Mouse (Mus musculus) liver, postnatal 0 days (tissue): ENCODE data around the gene Kcne1. TPM values are rescaled to one million over a fixed set of nuclear protein-coding genes. Genes with fewer than 3 reads are reported as not detected.

Experiments
- ATAC-seq: fragments of 200-750 bp; cut with Nextera tagmentation; 2 replicates; pipeline ENCODE4 v1.8.0; 2017; ENCODE audit warnings: mild to moderate bottlenecking, moderate library complexity
- DNase-seq: peaks from one replicate; pipeline ENCODE4 v3.0.0-alpha.2; 2016
- H3K27ac ChIP-seq: fragments of 300-500 bp; sonication (generic); 2 replicates; pipeline ENCODE4 v1.5.1; 2014; ENCODE audit warnings: antibody characterized with exemption, moderate library complexity, mild to moderate bottlenecking, low read depth
- H3K27me3 ChIP-seq: fragments of 300-500 bp; sonication (generic); 2 replicates; pipeline ENCODE4 v1.6.1; 2014; ENCODE audit warnings: low read length, control low read depth, mixed read lengths; ENCODE audit not compliant: insufficient read depth
- H3K36me3 ChIP-seq: fragments of 300-500 bp; sonication (generic); replicated peaks from 2 replicates; pipeline ENCODE4 v1.6.1; 2014; ENCODE audit warnings: mild to moderate bottlenecking, control low read depth, low read length, moderate library complexity, mixed read lengths; ENCODE audit not compliant: insufficient read depth
- H3K4me1 ChIP-seq: fragments of 300-500 bp; sonication (generic); 2 replicates; pipeline ENCODE4 v1.6.1; 2014; ENCODE audit warnings: antibody characterized with exemption, mild to moderate bottlenecking, control low read depth; ENCODE audit not compliant: insufficient read depth
- H3K4me2 ChIP-seq: fragments of 300-500 bp; sonication (generic); 2 replicates; pipeline ENCODE4 v1.6.1; 2014; ENCODE audit warnings: low read depth, mild to moderate bottlenecking, low read length, moderate library complexity, mixed read lengths
- H3K4me3 ChIP-seq: fragments of 300-500 bp; sonication (generic); 2 replicates; pipeline ENCODE4 v1.5.1; 2014; ENCODE audit warnings: low read depth, low read length
- H3K9ac ChIP-seq: fragments of 300-500 bp; sonication (generic); replicated peaks from 2 replicates; pipeline ENCODE4 v1.6.1; 2014; ENCODE audit warnings: mild to moderate bottlenecking, moderate library complexity
- H3K9me3 ChIP-seq: fragments of 300-500 bp; sonication (generic); 2 replicates; pipeline ENCODE4 v1.6.1; 2016; ENCODE audit warnings: mild to moderate bottlenecking, control low read depth, low read length, mixed read lengths
- CTCF ChIP-seq: sonication (generic); IDR thresholded peaks from 2 replicates; pipeline ENCODE4 v1.5.1; 2016; ENCODE audit warnings: antibody characterized with exemption, low read depth
- EP300 ChIP-seq: IDR thresholded peaks from 2 replicates; pipeline ENCODE4 v1.6.1; 2016; ENCODE audit warnings: antibody characterized with exemption, low read depth, mild to moderate bottlenecking
- WGBS: fragments of 180-500 bp; shearing (Covaris S2); extraction: QIAGEN DNeasy Blood & Tissue Kit; methylation state at CpG from one replicate; pipeline ENCODE4 v1.1.7; 2014; ENCODE audit not compliant: insufficient replicate concordance; 5-methylcytosine and 5-hydroxymethylcytosine counted together
- polyA plus RNA-seq: library from polyadenylated mRNA; unstranded; fragments of >200 nt; fragmentation: Nextera tagmentation; extraction: Ambion mirVana; gene quantifications from 2 replicates; pipeline ENCODE4 v1.2.1, GENCODE M21; 2015

The Kcne1 gene
- polyA plus RNA-seq, 1 experiment from 2014 or later: not detected

DNA sequence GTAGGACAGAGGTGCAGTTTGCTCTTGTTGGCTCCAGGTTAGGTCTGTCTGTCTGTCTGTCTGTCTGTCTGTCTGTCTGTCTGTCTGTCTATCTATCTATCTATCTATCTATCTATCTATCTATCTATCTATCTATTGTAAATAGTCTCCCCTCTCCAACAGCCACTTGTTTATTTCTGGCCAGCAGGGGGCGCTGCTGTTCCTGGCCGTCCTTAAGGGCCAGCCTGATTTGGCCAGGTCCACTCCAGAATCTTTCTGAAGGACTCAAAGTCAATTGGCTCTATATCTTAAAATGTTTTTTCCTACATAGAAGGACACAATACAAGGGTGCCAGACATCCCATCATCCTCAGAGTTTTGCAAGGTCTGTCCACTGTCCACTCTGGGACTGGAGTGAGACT lies 25.8 kb upstream of the Kcne1 start:
- no peak overlapping the region for H3K4me3 ChIP-seq
- H3K27me3 ChIP-seq: no peaks in the 10 kb centered on the region
- no peak for ATAC-seq
- TF ChIP-seq EP300 (no peak), CTCF (peak; percentile 85)
- H3K9me3 ChIP-seq: no peaks in the 10 kb centered on the region
- WGBS: 2% methylated on average over 2 of the region's 2 CpGs
- H3K27ac ChIP-seq: no peak overlapping the region
- no peaks in the 10 kb centered on the region for H3K4me1 ChIP-seq
- no peaks in the 10 kb centered on the region for H3K36me3 ChIP-seq
- peak; percentile 81 for DNase-seq
- H3K4me2 ChIP-seq: no peak overlapping the region
- H3K9ac ChIP-seq: no peak overlapping the region

- no peak for DNase-seq
- H3K9ac ChIP-seq: no peak overlapping the region
- no peak overlapping the region for H3K4me2 ChIP-seq
- H3K9me3 ChIP-seq: no peaks in the 10 kb centered on the region
- no peak overlapping the region for H3K27ac ChIP-seq
- H3K4me3 ChIP-seq: no peak overlapping the region
- no peaks in the 10 kb centered on the region for H3K36me3 ChIP-seq
- TF ChIP-seq CTCF: peak; percentile 11; the same call in 1 of the 2 replicates
- TF ChIP-seq EP300: no peak
- no peaks in the 10 kb centered on the region for H3K4me1 ChIP-seq
- ATAC-seq: no peak
- H3K27me3 ChIP-seq: no peaks in the 10 kb centered on the region
Measured at GRCm38 (mm10) chr16:92383412-92383811, 24.1 kb upstream of the Kcne1 start.

- Histone ChIP-seq H3K9ac (no peak overlapping the region), H3K9me3 (no peaks in the 10 kb centered on the region), H3K4me1 (no peaks in the 10 kb centered on the region), H3K36me3 (no peaks in the 10 kb centered on the region), H3K27ac (no peak overlapping the region), H3K4me3 (no peak overlapping the region), H3K4me2 (no peak overlapping the region), H3K27me3 (no peaks in the 10 kb centered on the region)
- 62% methylated on average over 6 of the region's 6 CpGs for WGBS
- TF ChIP-seq EP300 (no peak), CTCF (no peak)
- DNase-seq: no peak
- no peak for ATAC-seq
Measured at GRCm38 (mm10) chr16:92382508-92382907, 23.2 kb upstream of the Kcne1 start.

DNA sequence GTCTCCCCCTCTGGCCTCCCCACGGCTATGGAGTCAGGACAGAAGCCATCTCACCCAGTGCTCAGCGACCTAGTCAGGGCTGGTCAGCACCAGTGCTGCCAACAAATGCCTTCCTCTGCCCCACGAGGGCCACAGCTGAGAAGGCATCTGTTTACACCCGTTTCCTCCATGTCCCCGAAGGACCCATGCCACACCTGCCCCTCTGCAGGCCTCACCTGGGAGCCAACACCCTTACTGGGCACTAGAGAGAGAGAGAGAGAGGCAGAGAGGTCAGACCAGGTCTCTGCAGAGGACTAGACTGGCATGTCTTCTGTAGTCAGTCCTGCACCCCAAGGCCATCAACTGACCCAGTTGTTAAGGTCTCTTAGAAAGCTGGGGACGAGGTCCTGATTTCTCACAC lies 21.8 kb upstream of the Kcne1 start:
- WGBS: 56% methylated on average over 6 of the region's 6 CpGs
- DNase-seq (no peak), ATAC-seq (no peak)
- Histone ChIP-seq H3K27me3 (no peaks in the 10 kb centered on the region), H3K9me3 (no peaks in the 10 kb centered on the region), H3K4me1 (no peaks in the 10 kb centered on the region), H3K27ac (no peak overlapping the region), H3K4me3 (no peak overlapping the region), H3K36me3 (no peaks in the 10 kb centered on the region), H3K9ac (no peak overlapping the region), H3K4me2 (no peak overlapping the region)
- TF ChIP-seq EP300: no peak
- no peak for TF ChIP-seq CTCF

- ATAC-seq (no peak), DNase-seq (no peak)
- Histone ChIP-seq H3K4me3 (no peak overlapping the region), H3K4me1 (no peaks in the 10 kb centered on the region), H3K9me3 (no peaks in the 10 kb centered on the region), H3K36me3 (no peaks in the 10 kb centered on the region), H3K9ac (no peak overlapping the region), H3K27me3 (no peaks in the 10 kb centered on the region), H3K4me2 (no peak overlapping the region), H3K27ac (no peak overlapping the region)
- TF ChIP-seq CTCF (no peak), EP300 (no peak)
- 90% methylated on average over 6 of the region's 6 CpGs for WGBS
Measured at GRCm38 (mm10) chr16:92376976-92377375, 17.7 kb upstream of the Kcne1 start.

GRCm38 (mm10) chr16:92371623-92372022 lies 12.4 kb upstream of the Kcne1 start:
- DNase-seq (no peak), ATAC-seq (no peak)
- Histone ChIP-seq H3K36me3 (no peaks in the 10 kb centered on the region), H3K27ac (no peak overlapping the region), H3K9ac (no peak overlapping the region), H3K4me2 (no peak overlapping the region), H3K4me1 (no peaks in the 10 kb centered on the region), H3K27me3 (no peaks in the 10 kb centered on the region), H3K9me3 (no peaks in the 10 kb centered on the region), H3K4me3 (no peak overlapping the region)
- 54% methylated on average over 5 of the region's 5 CpGs for WGBS
- TF ChIP-seq EP300: no peak
- no peak for TF ChIP-seq CTCF

DNA sequence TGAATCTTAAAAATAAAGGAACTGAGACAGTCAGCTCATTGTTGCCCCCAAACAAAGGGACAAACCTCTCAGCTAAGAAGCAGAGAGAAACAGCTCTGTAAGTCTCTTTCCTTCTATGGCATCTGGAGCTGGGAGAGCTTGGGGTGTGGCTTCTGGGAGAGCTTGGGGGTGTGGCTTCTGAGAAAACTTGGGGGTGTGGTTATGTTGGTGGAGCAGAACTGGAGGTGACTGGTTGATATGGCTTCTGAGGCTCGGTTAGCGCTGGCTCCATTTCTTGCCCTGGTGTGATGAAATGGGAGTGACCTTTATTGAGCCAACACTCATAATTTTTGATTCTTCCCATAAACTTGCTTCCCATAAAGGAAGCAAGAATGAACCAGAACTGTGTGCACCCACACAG lies 10.0 kb upstream of the Kcne1 start:
- WGBS: 38% methylated on average over 2 of the region's 2 CpGs
- no peak for TF ChIP-seq CTCF
- no peak for TF ChIP-seq EP300
- H3K4me2 ChIP-seq: no peak overlapping the region

More for the DNA sequence above, 10.0 kb upstream of the Kcne1 start:
- no peaks in the 10 kb centered on the region for H3K9me3 ChIP-seq
- no peak overlapping the region for H3K27ac ChIP-seq
- ATAC-seq (peak; percentile 77), DNase-seq (peak; percentile 49)
- no peaks in the 10 kb centered on the region for H3K4me1 ChIP-seq
- H3K9ac ChIP-seq: no peak overlapping the region
- H3K36me3 ChIP-seq: no peaks in the 10 kb centered on the region
- H3K4me3 ChIP-seq: no peak overlapping the region
- no peaks in the 10 kb centered on the region for H3K27me3 ChIP-seq
